Mouse (Mus musculus): ENCODE measurements around the gene Clec18a. TPM values are rescaled to one million over a fixed set of nuclear protein-coding genes. Genes with fewer than 3 reads are reported as not detected.

The Clec18a gene
- total and polyA plus RNA-seq, 3 experiments = not detected

DNA sequence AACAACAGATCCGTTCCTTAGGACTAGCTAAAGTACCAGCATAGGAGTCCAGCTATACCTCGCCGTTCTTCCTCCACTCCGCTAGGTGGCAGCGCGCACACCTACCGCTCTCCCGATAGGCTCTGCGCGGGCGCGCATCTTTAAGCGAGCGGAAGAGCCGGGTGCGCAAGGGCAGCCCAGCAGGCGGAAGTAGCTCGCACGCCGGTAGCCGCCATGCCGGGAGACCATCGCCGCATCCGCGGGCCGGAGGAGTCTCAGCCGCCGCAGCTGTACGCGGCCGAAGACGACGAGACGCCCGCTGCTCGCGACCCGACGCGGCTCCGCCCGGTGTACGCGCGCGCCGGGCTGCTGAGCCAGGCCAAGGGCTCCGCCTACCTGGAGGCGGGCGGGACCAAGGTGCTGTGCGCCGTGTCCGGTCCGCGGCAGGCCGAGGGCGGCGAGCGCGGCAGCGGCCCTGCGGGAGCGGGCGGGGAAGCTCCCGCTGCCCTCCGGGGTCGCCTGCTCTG lies 36.0 kb downstream of the Clec18a start, which contains the start of gene Exosc6 (continued):
- TF ChIP-seq POLR2A (IDR thresholded peaks at IDR 0.05; ENCODE audit: control insufficient read depth in 1 of 2, insufficient read depth in 1 of 2, low read depth in 1 of 2, low read length in 2 of 2, poor library complexity in 1 of 2) = peak; percentile 87 to 90; a peak in 3 of 4 replicates
- TF ChIP-seq HCFC1 (IDR thresholded peaks at IDR 0.05; ENCODE audit: low read depth, low read length) = peak; percentile 95

DNA sequence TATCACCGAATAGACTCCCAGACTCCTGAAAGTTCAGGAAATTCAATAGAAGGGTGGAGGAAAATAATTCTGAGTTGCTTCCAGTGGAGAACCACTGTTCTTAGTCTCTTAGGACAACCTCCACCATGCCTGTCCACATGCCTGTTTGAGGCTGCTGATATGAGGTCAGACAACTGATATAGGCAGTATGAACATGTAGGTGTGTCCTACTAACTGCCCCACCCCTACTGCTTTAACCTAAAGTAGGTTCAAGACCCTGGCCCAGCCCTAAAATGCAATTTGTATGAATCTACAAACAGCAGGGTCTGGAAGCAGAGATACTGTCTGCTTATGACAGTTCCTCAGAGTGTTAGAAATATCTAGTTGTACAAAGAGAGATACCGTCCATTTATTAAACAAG lies 36.6 kb downstream of the Clec18a start:
- TF ChIP-seq USF2 (IDR thresholded peaks at IDR 0.05; ENCODE audit: borderline replicate concordance in 1 of 2, insufficient read depth in 1 of 2, low read depth in 1 of 2, low read length in 2 of 2) (no peak), MYC (IDR thresholded peaks at IDR 0.05; ENCODE audit: low read depth, low read length) (no peak), UBTF (IDR thresholded peaks at IDR 0.05; ENCODE audit: borderline replicate concordance, insufficient read depth, low read depth, low read length) (no peak), ZNF384 (IDR thresholded peaks at IDR 0.05; ENCODE audit: low read depth, low read length) (no peak), CTCF (IDR thresholded peaks at IDR 0.05 in 2 of 3, conservative IDR thresholded peaks at IDR 0.05 in 1 of 3; ENCODE audit: control insufficient read depth in 1 of 3, insufficient read depth in 1 of 3, low read depth in 2 of 3, low read length in 3 of 3, poor library complexity in 1 of 3, severe bottlenecking in 1 of 3) (no peak), MXI1 (IDR thresholded peaks at IDR 0.05; ENCODE audit: low read depth, low read length) (no peak), TCF12 (IDR thresholded peaks at IDR 0.05; ENCODE audit: low read depth, low read length) (no peak), CHD1 (IDR thresholded peaks at IDR 0.05; ENCODE audit: low read depth, low read length) (no peak), POLR2AphosphoS5 (IDR thresholded peaks at IDR 0.05; ENCODE audit: borderline replicate concordance, low read depth, low read length) (no peak), NRF1 (IDR thresholded peaks at IDR 0.05; ENCODE audit: insufficient read depth, low read depth, low read length, poor library complexity, severe bottlenecking) (no peak), RCOR1 (IDR thresholded peaks at IDR 0.05; ENCODE audit: low read depth, low read length) (no peak), ZMIZ1 (IDR thresholded peaks at IDR 0.05; ENCODE audit: low read depth, low read length) (no peak)
- Histone ChIP-seq H3K36me3 (ENCODE audit: control insufficient read depth in 1 of 2, insufficient read depth in 2 of 2, low read length in 2 of 2) (peaks cover 13 to 17% of the 10 kb centered on the region in 2 experiments), H3K9me3 (replicated peaks; ENCODE audit: insufficient read depth, low read length) (no peaks in the 10 kb centered on the region), H3K4me1 (ENCODE audit: control insufficient read depth in 1 of 2, insufficient read depth in 2 of 2, low read length in 2 of 2) (peaks cover 4 to 21% of the 10 kb centered on the region in 2 experiments), H3K27ac (ENCODE audit: control insufficient read depth, low read depth, low read length) (peak overlapping the region; percentile 11; the same call in 1 of the 2 replicates), H3K79me2 (ENCODE audit: control insufficient read depth, insufficient read depth, low read length, poor library complexity) (peaks cover 20% of the 10 kb centered on the region), H3K27me3 (ENCODE audit: control insufficient read depth in 1 of 2, insufficient read depth in 2 of 2, low read length in 2 of 2) (no peaks in the 10 kb centered on the region), H3K9ac (ENCODE audit: control insufficient read depth, low read depth, low read length, poor library complexity, severe bottlenecking) (no peak overlapping the region), H3K4me3 (ENCODE audit: control insufficient read depth in 1 of 2, insufficient read depth in 1 of 2, low read depth in 2 of 2, low read length in 2 of 2) (no peak overlapping the region)
- no peak for DNase-seq (ENCODE audit: low read depth, low spot score)

DNA sequence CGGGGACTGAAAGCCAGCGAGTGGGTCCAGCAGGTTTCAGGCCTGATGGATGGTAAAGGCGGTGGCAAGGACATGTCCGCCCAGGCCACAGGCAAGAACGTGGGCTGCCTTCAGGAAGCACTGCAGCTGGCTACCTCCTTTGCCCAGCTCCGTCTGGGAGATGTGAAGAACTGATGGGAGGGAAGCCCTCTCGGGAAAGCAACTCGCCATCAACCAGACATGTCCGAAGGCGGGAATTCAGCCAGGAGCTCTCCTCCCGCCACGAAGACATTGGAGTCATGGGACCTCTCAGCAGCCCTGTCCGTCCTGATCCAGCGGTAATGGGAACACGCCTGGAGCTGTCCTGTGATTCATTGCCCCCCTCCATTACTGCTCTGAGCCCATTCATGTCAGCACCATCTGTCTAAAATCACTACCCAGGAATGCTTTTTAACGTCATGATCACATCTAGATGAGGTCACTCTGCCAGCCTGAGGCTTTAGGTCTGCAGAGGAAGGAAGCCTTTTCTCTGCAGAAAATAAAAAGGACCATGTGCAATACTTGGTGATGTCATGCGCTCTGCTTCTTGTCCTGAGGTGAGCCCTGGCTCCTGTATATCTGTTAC lies 37.1 kb downstream of the Clec18a start:
- Histone ChIP-seq H3K27ac (ENCODE audit: control insufficient read depth, low read depth, low read length) (peak overlapping the region; percentile 11; the same call in 1 of the 2 replicates), H3K36me3 (ENCODE audit: control insufficient read depth in 1 of 2, insufficient read depth in 2 of 2, low read length in 2 of 2) (peaks cover 17% of the 10 kb centered on the region in 2 experiments), H3K9me3 (replicated peaks; ENCODE audit: insufficient read depth, low read length) (no peaks in the 10 kb centered on the region), H3K79me2 (ENCODE audit: control insufficient read depth, insufficient read depth, low read length, poor library complexity) (peaks cover 20% of the 10 kb centered on the region), H3K4me1 (ENCODE audit: control insufficient read depth in 1 of 2, insufficient read depth in 2 of 2, low read length in 2 of 2) (peaks cover 4 to 19% of the 10 kb centered on the region in 2 experiments), H3K9ac (ENCODE audit: control insufficient read depth, low read depth, low read length, poor library complexity, severe bottlenecking) (no peak overlapping the region), H3K27me3 (ENCODE audit: control insufficient read depth in 1 of 2, insufficient read depth in 2 of 2, low read length in 2 of 2) (no peaks in the 10 kb centered on the region), H3K4me3 (ENCODE audit: control insufficient read depth in 1 of 2, insufficient read depth in 1 of 2, low read depth in 2 of 2, low read length in 2 of 2) (no peak overlapping the region)
- no peak for DNase-seq (ENCODE audit: low read depth, low spot score)
- TF ChIP-seq SIN3A (IDR thresholded peaks at IDR 0.05; ENCODE audit: low read length) (no peak), MXI1 (IDR thresholded peaks at IDR 0.05; ENCODE audit: low read depth, low read length) (0 out of 2 replicates have a peak, but pooled peaks have one; percentile 32)

Measured in MEL (cell line).